Mouse (Mus musculus) bone marrow, adult 2 months (tissue): ENCODE measurements around the gene Gm27021. TPM values are rescaled to one million over a fixed set of nuclear protein-coding genes. Genes with fewer than 3 reads are reported as not detected.

Experiments used
- H3K27ac ChIP-seq: fragments of 200-500 bp; 2 replicates; pipeline ENCODE4 v1.5.1; 2012; ENCODE audit warnings: low read depth, mild to moderate bottlenecking, control low read depth, inconsistent platforms, low read length; ENCODE audit not compliant: control insufficient read depth, poor library complexity, insufficient read depth
- H3K4me1 ChIP-seq: fragments of 200-500 bp; 2 replicates; pipeline ENCODE4 v1.6.1; 2011; ENCODE audit warnings: low read length; ENCODE audit not compliant: control insufficient read depth, insufficient read depth
- H3K4me3 ChIP-seq: fragments of 200-500 bp; replicated peaks from 2 replicates; pipeline ENCODE3; 2011; ENCODE audit warnings: mild to moderate bottlenecking, low read depth, low read length, control low read depth; ENCODE audit not compliant: control insufficient read depth
- CTCF ChIP-seq: fragments of 200-500 bp; IDR thresholded peaks from 2 replicates; pipeline ENCODE4 v1.5.1; 2011; ENCODE audit warnings: low read length, control low read depth; ENCODE audit not compliant: control insufficient read depth, insufficient read depth
- POLR2A ChIP-seq: fragments of 200-500 bp; IDR thresholded peaks from 2 replicates; pipeline ENCODE4 v1.6.1; 2011; ENCODE audit warnings: low read depth, mild to moderate bottlenecking, control low read depth, low read length, borderline replicate concordance; ENCODE audit not compliant: control insufficient read depth
- WGBS: fragments of 180-500 bp; shearing (Covaris S2); methylation state at CpG from one replicate; pipeline ENCODE4 v1.1.7; 2018; 5-methylcytosine and 5-hydroxymethylcytosine counted together
- polyA plus RNA-seq: library from polyadenylated mRNA; stranded (reverse); fragments of >200 nt; gene quantifications from 2 replicates; pipeline ENCODE4 v1.2.4, GENCODE M21; 2011; ENCODE audit warnings: low replicate concordance; ENCODE audit not compliant: missing spikeins, insufficient read depth, insufficient read length

Gene Gm27021
- polyA plus RNA-seq, 1 experiment = not detected

GRCm38 (mm10) chr8:120692934-120693333 lies 25.1 kb upstream of the Gm27021 start:
- TF ChIP-seq POLR2A (no peak), CTCF (no peak)
- H3K4me3 ChIP-seq = no peak overlapping the region
- 84% methylated on average over 4 of the region's 4 CpGs for WGBS
- H3K27ac ChIP-seq = no peak overlapping the region
- H3K4me1 ChIP-seq = peaks cover 9% of the 10 kb centered on the region

- 81% methylated on average over 7 of the region's 7 CpGs for WGBS
Observed at GRCm38 (mm10) chr8:120688511-120688910, 20.6 kb upstream of the Gm27021 start.

GRCm38 (mm10) chr8:120687786-120688185 lies 19.9 kb upstream of the Gm27021 start:
- WGBS = 80% methylated on average over 8 of the region's 8 CpGs
- H3K4me3 ChIP-seq = no peak overlapping the region
- no peak for TF ChIP-seq POLR2A
- TF ChIP-seq CTCF = no peak
- no peak overlapping the region for H3K27ac ChIP-seq
- H3K4me1 ChIP-seq = peaks cover 6% of the 10 kb centered on the region; the same call in 1 of the 2 replicates

More at GRCm38 (mm10) chr8:120688511-120688910, 20.6 kb upstream of the Gm27021 start:
- Histone ChIP-seq H3K27ac (no peak overlapping the region), H3K4me3 (no peak overlapping the region), H3K4me1 (peaks cover 6% of the 10 kb centered on the region; the same call in 1 of the 2 replicates)
- TF ChIP-seq CTCF = no peak

GRCm38 (mm10) chr8:120686576-120686975 lies 18.7 kb upstream of the Gm27021 start:
- Histone ChIP-seq H3K27ac (peak overlapping the region; percentile 42; the same call in 1 of the 2 replicates), H3K4me1 (peaks cover 6% of the 10 kb centered on the region; the same call in 1 of the 2 replicates), H3K4me3 (no peak overlapping the region)
- 25% methylated on average over 5 of the region's 5 CpGs for WGBS
- TF ChIP-seq POLR2A = no peak
- TF ChIP-seq CTCF = no peak

GRCm38 (mm10) chr8:120686051-120686450 lies 18.2 kb upstream of the Gm27021 start:
- WGBS = 4% methylated on average over 13 of the region's 13 CpGs
- Histone ChIP-seq H3K4me1 (peaks cover 6% of the 10 kb centered on the region; the same call in 1 of the 2 replicates), H3K4me3 (no peak overlapping the region), H3K27ac (peak overlapping the region; percentile 42)
- TF ChIP-seq CTCF (no peak), POLR2A (no peak; the same call in 1 of the 2 replicates)

- H3K4me1 ChIP-seq = peaks cover 6% of the 10 kb centered on the region; the same call in 1 of the 2 replicates
- peak overlapping the region; percentile 46 for H3K27ac ChIP-seq
- 59% methylated on average over 8 of the region's 8 CpGs for WGBS
- TF ChIP-seq POLR2A (no peak), CTCF (no peak)
- no peak overlapping the region for H3K4me3 ChIP-seq
Observed at GRCm38 (mm10) chr8:120685591-120685990, 17.7 kb upstream of the Gm27021 start.

GRCm38 (mm10) chr8:120685097-120685496 lies 17.2 kb upstream of the Gm27021 start:
- Histone ChIP-seq H3K4me3 (peak overlapping the region; percentile 16), H3K27ac (peak overlapping the region; percentile 46), H3K4me1 (peaks cover 6% of the 10 kb centered on the region; the same call in 1 of the 2 replicates)
- 70% methylated on average over 5 of the region's 5 CpGs for WGBS
- TF ChIP-seq POLR2A (0 out of 2 replicates have a peak, but pooled peaks have one; percentile 12), CTCF (no peak)

- WGBS = 79% methylated on average over 5 of the region's 5 CpGs
- H3K27ac ChIP-seq = no peak overlapping the region
- TF ChIP-seq CTCF = no peak
- no peak for TF ChIP-seq POLR2A
- peaks cover 6% of the 10 kb centered on the region; the same call in 1 of the 2 replicates for H3K4me1 ChIP-seq
- no peak overlapping the region for H3K4me3 ChIP-seq
Observed at GRCm38 (mm10) chr8:120684082-120684481, 16.2 kb upstream of the Gm27021 start.

- Histone ChIP-seq H3K4me1 (peaks cover 6% of the 10 kb centered on the region; the same call in 1 of the 2 replicates), H3K27ac (no peak overlapping the region), H3K4me3 (no peak overlapping the region)
- WGBS = 12% methylated on average over 10 of the region's 10 CpGs
- TF ChIP-seq POLR2A = peak; percentile 30; the same call in 1 of the 2 replicates
- TF ChIP-seq CTCF = peak; percentile 91
Observed at GRCm38 (mm10) chr8:120683602-120684001, 15.7 kb upstream of the Gm27021 start.
